Mouse (Mus musculus) limb, embryonic 12.5 days (tissue): ENCODE data around the gene Fxr1. TPM values are rescaled to one million over a fixed set of nuclear protein-coding genes. Genes with fewer than 3 reads are reported as not detected.

Experiments
- ATAC-seq: fragments of 200-750 bp; cut with Nextera tagmentation; 2 replicates; pipeline ENCODE4 v1.8.0; 2017; ENCODE audit warnings: low read depth, moderate TSS enrichment; ENCODE audit not compliant: insufficient number of reproducible peaks, insufficient read depth, low FRiP score, low TSS enrichment
- H3K27ac ChIP-seq: fragments of 300-500 bp; sonication (generic); 2 replicates; pipeline ENCODE4 v1.5.1; 2016; ENCODE audit warnings: mild to moderate bottlenecking, moderate library complexity
- H3K27me3 ChIP-seq: fragments of 300-500 bp; sonication (generic); 2 replicates; pipeline ENCODE4 v1.6.1; 2016; ENCODE audit warnings: mild to moderate bottlenecking, moderate library complexity
- H3K36me3 ChIP-seq: fragments of 300-500 bp; sonication (generic); 2 replicates; pipeline ENCODE4 v1.6.1; 2016; ENCODE audit warnings: mild to moderate bottlenecking, moderate library complexity
- H3K4me1 ChIP-seq: fragments of 300-500 bp; sonication (generic); replicated peaks from 2 replicates; pipeline ENCODE4 v1.6.1; 2016
- H3K4me2 ChIP-seq: fragments of 300-500 bp; sonication (generic); 2 replicates; pipeline ENCODE4 v1.6.1; 2016; ENCODE audit warnings: mild to moderate bottlenecking, moderate library complexity
- H3K4me3 ChIP-seq: fragments of 300-500 bp; sonication (generic); replicated peaks from 2 replicates; pipeline ENCODE4 v1.5.1; 2016; ENCODE audit warnings: mild to moderate bottlenecking
- H3K9ac ChIP-seq: fragments of 300-500 bp; sonication (generic); replicated peaks from 2 replicates; pipeline ENCODE4 v1.6.1; 2016; ENCODE audit warnings: mild to moderate bottlenecking, moderate library complexity
- H3K9me3 ChIP-seq: fragments of 300-500 bp; sonication (generic); 2 replicates; pipeline ENCODE4 v1.6.1; 2016; ENCODE audit warnings: mild to moderate bottlenecking, moderate library complexity
- WGBS: fragments of 180-500 bp; shearing (Covaris S2); methylation state at CpG from one replicate; pipeline ENCODE4 v1.1.7; 2016; 5-methylcytosine and 5-hydroxymethylcytosine counted together
- polyA plus RNA-seq: library from polyadenylated mRNA; unstranded; fragments of >200 nt; fragmentation: Nextera tagmentation; extraction: Ambion mirVana; gene quantifications from 2 replicates; pipeline ENCODE4 v1.2.1, GENCODE M21; 2016

The Fxr1 gene
- polyA plus RNA-seq, 1 experiment from 2014 or later, result 69.6 TPM

- Histone ChIP-seq H3K4me3 (no peak overlapping the region), H3K36me3 (no peaks in the 10 kb centered on the region), H3K4me1 (no peaks in the 10 kb centered on the region), H3K27me3 (no peaks in the 10 kb centered on the region), H3K9ac (no peak overlapping the region), H3K27ac (no peak overlapping the region), H3K4me2 (no peak overlapping the region), H3K9me3 (no peaks in the 10 kb centered on the region)
- no peak for ATAC-seq
- 55% methylated on average over 4 of the region's 4 CpGs for WGBS
Measured at GRCm38 (mm10) chr3:34007611-34008010, 12.1 kb upstream of the Fxr1 start.

GRCm38 (mm10) chr3:34008191-34008590 lies 11.6 kb upstream of the Fxr1 start:
- H3K4me3 ChIP-seq, result no peak overlapping the region
- H3K9me3 ChIP-seq, result no peaks in the 10 kb centered on the region
- no peak overlapping the region for H3K9ac ChIP-seq
- H3K4me2 ChIP-seq, result no peak overlapping the region
- 40% methylated on average over 6 of the region's 6 CpGs for whole genome bisulfite sequencing
- ATAC-seq, result no peak
- H3K4me1 ChIP-seq, result no peaks in the 10 kb centered on the region
- H3K27me3 ChIP-seq, result no peaks in the 10 kb centered on the region
- H3K36me3 ChIP-seq, result no peaks in the 10 kb centered on the region
- H3K27ac ChIP-seq, result no peak overlapping the region

DNA sequence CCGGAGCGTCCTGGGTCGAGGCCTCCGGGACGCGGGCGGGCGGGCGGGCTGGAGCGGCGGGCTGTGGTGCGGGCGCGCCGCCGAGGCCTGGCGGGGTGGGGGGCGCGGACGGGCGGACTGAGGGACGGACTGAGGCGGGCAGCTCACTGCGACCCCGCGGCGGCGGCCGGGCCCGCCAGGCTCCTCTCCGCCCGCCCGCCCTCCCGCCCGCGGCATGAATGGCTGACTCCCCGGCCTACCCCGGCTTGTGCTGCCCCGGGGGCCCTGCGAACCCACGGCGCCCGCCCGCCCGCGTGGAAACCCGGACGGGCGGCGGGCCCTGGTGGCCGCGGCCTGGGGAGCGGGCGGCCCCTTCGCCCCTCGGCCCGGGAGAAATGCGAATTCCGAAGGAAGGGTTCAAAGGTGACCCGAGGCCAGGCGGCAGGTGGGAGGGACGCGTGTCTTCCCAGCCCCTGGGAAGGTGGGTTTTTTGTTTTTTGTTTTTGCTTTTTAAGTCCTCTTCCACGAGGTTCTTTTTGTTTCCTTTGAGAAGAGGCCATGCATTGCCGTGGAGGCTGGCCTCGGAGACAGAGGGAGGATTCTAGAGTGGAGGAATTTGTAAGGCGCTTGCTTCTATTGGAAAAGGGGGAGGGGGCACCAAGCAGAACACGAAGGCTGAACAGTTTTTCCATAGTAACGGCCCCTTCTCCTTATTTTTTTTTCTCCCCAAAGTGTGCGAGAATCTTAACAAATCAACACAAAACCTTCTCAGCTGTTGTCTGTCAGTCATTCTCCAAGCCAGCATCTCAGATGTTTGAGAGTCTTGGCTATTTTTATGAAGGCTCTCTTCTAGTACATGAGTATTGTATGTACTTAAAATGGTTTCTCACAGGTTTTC lies 877 bp downstream of the Fxr1 start:
- Histone ChIP-seq H3K4me1 (peaks cover 5% of the 10 kb centered on the region), H3K27me3 (no peaks in the 10 kb centered on the region), H3K36me3 (no peaks in the 10 kb centered on the region), H3K9me3 (no peaks in the 10 kb centered on the region), H3K27ac (peak overlapping the region; percentile 96), H3K9ac (peak overlapping the region; percentile 99), H3K4me3 (peak overlapping the region; percentile 92), H3K4me2 (peak overlapping the region; percentile 67)
- ATAC-seq, result peak; percentile 48
- WGBS, result under 1% methylated on average over 65 of the region's 70 CpGs

DNA sequence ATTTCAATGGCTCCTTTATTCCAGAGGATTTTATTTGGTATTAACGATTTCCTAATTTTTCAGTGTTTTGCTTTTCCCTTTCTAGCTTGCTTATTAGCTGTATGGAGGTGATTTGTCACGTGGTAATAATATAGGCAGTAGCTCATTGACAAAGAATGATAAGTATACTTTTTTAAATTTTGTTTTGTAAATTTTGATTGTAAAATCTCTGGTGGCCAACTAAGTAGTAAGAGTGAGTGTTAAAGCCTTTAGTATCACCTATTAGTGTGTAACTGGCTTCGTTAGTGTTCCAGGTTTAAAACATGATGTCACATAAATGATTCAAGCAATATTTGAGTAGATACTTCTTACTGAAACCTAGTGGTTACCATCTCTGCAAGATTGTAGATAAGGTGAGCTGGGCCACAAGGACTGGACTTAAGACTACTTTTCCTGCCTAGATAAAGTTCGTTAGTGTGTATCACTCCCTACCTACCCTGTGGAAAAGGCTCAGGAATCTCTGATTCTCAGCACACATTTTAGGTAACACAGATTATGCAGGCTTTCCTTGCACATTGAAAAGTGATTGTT lies 1.6 kb downstream of the Fxr1 start:
- H3K4me2 ChIP-seq, result peak overlapping the region; percentile 67
- no peaks in the 10 kb centered on the region for H3K36me3 ChIP-seq
- no peaks in the 10 kb centered on the region for H3K27me3 ChIP-seq
- H3K9me3 ChIP-seq, result no peaks in the 10 kb centered on the region
- H3K4me1 ChIP-seq, result peaks cover 5% of the 10 kb centered on the region
- ATAC-seq, result no peak
- no peak overlapping the region for H3K9ac ChIP-seq
- 67% methylated on average over 4 of the region's 4 CpGs for WGBS
- no peak overlapping the region for H3K27ac ChIP-seq
- peak overlapping the region; percentile 92 for H3K4me3 ChIP-seq

- H3K27me3 ChIP-seq, result no peaks in the 10 kb centered on the region
- no peak overlapping the region for H3K4me2 ChIP-seq
- H3K4me3 ChIP-seq, result no peak overlapping the region
- no peaks in the 10 kb centered on the region for H3K36me3 ChIP-seq
- H3K4me1 ChIP-seq, result no peaks in the 10 kb centered on the region
- H3K9me3 ChIP-seq, result no peaks in the 10 kb centered on the region
- no peak overlapping the region for H3K27ac ChIP-seq
- ATAC-seq, result no peak
- no peak overlapping the region for H3K9ac ChIP-seq
Measured at GRCm38 (mm10) chr3:34028935-34029334, 9.2 kb downstream of the Fxr1 start.

DNA sequence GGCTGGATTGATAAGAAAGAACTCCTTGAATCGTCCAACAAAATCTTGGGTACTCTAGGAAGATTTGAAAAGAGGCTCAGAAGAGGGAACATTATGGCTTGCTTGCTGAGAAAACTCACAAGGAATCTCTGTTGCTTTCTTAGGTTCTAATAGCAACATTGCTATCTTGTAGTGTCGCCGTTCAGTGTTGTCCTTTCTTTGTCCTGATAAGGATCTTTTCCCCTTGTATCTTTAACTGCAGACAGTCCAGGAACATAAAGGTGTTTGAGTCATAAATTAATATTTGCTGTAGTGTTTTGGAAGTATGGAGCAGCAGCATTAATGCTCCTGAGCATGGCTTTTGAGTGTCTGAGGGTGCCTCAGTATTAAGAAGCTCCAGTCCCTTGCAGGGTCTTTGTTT lies 10.9 kb downstream of the Fxr1 start:
- Histone ChIP-seq H3K27me3 (no peaks in the 10 kb centered on the region), H3K36me3 (no peaks in the 10 kb centered on the region), H3K4me3 (no peak overlapping the region), H3K27ac (no peak overlapping the region), H3K4me2 (no peak overlapping the region), H3K4me1 (no peaks in the 10 kb centered on the region), H3K9ac (no peak overlapping the region), H3K9me3 (no peaks in the 10 kb centered on the region)
- 94% methylated on average over 3 of the region's 3 CpGs for WGBS
- ATAC-seq, result no peak

DNA sequence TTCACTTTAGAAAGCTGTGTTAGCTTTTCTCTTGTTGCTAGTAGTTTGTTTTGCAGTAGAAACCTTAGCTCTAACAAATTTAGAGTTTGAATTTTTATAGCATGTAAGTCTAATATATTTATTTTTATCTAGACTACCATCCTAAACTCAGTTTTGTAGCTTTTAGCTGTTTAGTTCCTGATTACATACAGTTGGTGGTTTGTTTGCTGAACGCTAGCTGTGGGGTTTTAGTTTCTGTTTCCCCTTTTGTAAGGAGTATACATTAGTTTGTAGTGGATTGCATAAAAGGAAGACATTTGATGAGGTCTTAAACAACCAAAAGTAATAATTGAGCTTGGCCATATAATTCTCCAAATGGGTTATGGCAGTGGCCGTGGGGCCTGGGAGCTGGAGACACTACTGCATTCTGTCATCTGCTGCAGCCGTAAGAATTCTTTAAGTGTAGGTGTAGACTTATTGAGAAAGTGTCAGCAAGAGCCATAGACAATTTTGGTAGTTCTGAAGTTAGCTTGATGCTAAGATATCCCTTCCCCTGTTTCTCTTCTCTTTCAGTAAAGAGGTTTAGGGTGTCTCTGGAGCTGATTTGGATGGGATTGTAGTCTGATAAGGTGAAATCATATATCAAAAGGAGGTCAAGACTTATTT lies 14.1 kb downstream of the Fxr1 start:
- Histone ChIP-seq H3K36me3 (no peaks in the 10 kb centered on the region), H3K27ac (no peak overlapping the region), H3K4me3 (no peak overlapping the region), H3K9ac (no peak overlapping the region), H3K4me2 (no peak overlapping the region), H3K27me3 (no peaks in the 10 kb centered on the region), H3K4me1 (no peaks in the 10 kb centered on the region), H3K9me3 (no peaks in the 10 kb centered on the region)
- 77% methylated on average over 3 of the region's 3 CpGs for WGBS
- no peak for ATAC-seq

DNA sequence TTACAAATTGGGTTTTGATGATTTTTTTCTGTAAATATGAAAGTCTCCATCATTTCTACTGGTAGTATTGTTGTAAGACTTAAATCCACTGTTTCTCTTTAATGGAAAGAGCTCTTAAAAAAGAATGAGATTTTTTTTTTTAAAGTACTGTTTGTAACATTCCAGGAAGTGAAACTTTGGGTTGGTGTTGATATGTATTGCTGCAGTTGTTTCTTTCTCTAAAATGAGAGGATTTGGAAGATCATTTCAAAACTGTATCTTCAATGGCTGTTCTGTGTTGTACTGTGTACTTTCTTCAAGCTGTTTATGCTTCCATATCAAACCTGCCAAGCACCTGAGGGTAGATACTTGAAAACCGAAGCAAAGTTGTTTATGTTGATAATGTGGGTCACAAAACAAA lies 15.1 kb downstream of the Fxr1 start:
- H3K27ac ChIP-seq, result no peak overlapping the region
- 98% methylated on average over 1 of the region's 1 CpGs for WGBS
- no peaks in the 10 kb centered on the region for H3K27me3 ChIP-seq
- H3K9me3 ChIP-seq, result no peaks in the 10 kb centered on the region
- H3K4me3 ChIP-seq, result no peak overlapping the region
- no peak overlapping the region for H3K9ac ChIP-seq
- H3K4me1 ChIP-seq, result no peaks in the 10 kb centered on the region
- no peaks in the 10 kb centered on the region for H3K36me3 ChIP-seq
- no peak for ATAC-seq
- H3K4me2 ChIP-seq, result no peak overlapping the region

DNA sequence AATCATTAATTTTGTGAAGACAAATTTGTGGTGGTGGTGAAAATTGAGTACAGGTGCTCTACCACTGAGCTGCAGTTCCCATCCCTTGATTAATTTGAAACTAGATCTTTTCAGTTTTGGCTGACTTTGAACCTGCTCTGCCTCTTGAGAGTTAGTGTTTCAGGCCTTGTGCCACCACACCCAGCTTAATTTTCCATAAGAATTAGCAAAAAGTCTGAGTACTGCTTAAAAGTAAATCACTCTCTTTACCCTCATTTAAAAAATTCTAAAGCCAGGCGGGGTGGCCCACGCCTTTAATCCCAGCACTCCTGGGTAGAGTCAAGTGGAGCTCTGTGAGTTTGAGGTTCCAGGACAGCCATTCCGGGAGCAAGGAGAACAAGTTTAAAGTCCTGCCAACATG lies 16.0 kb downstream of the Fxr1 start:
- Histone ChIP-seq H3K9ac (no peak overlapping the region), H3K4me2 (no peak overlapping the region), H3K27me3 (no peaks in the 10 kb centered on the region), H3K4me3 (no peak overlapping the region), H3K27ac (no peak overlapping the region), H3K9me3 (no peaks in the 10 kb centered on the region), H3K4me1 (no peaks in the 10 kb centered on the region), H3K36me3 (no peaks in the 10 kb centered on the region)
- WGBS, result 85% methylated on average over 3 of the region's 3 CpGs
- no peak for ATAC-seq

DNA sequence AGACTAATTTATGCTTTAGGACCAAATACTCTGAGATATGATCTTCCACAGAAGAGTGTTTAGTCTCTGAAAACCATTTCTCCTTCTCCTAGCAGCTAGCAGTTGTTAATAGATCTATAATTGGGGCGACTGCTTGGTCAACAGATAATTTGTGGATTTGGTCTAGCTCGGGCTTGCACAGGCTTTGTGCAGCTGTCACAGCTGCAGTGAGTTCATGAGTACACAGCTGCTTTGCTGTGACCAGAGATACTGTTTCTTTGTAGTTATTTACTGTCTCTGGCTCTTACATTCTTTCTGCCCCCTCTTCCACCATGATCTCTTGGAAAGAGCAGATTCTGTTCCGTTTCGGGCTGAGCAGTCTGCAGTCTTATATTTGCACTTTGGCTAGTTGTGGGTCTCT lies 22.2 kb downstream of the Fxr1 start:
- ATAC-seq, result no peak
- Histone ChIP-seq H3K27ac (no peak overlapping the region), H3K9ac (no peak overlapping the region), H3K4me1 (no peaks in the 10 kb centered on the region), H3K9me3 (no peaks in the 10 kb centered on the region), H3K27me3 (no peaks in the 10 kb centered on the region), H3K4me2 (no peak overlapping the region), H3K4me3 (no peak overlapping the region), H3K36me3 (peaks cover 34% of the 10 kb centered on the region)
- 89% methylated on average over 4 of the region's 4 CpGs for whole genome bisulfite sequencing

GRCm38 (mm10) chr3:34062352-34062751 lies 42.6 kb downstream of the Fxr1 start:
- Histone ChIP-seq H3K9me3 (no peaks in the 10 kb centered on the region), H3K9ac (no peak overlapping the region), H3K4me2 (no peak overlapping the region), H3K4me1 (no peaks in the 10 kb centered on the region), H3K4me3 (no peak overlapping the region), H3K27ac (no peak overlapping the region), H3K36me3 (peaks cover 52% of the 10 kb centered on the region), H3K27me3 (no peaks in the 10 kb centered on the region)
- WGBS, result 93% methylated on average over 2 of the region's 2 CpGs
- ATAC-seq, result no peak
